Mouse (Mus musculus) embryonic facial prominence, embryonic 14.5 days (tissue): ENCODE measurements at regions not wholly inside any gene's neighbourhood (a gene's known extent, or its start where the extent isn't known, plus 50 kb on each side); places are given as distances from the start of the nearest gene placed in this dataset.

Source experiments
- ATAC-seq: fragments of 200-750 bp; cut with Nextera tagmentation; 2 replicates; pipeline ENCODE4 v1.8.0; 2017; ENCODE audit warnings: low read depth, moderate number of reproducible peaks, moderate TSS enrichment
- DNase-seq: peaks from one replicate; pipeline ENCODE4 v3.0.0-alpha.2; 2015; ENCODE audit warnings: low spot score
- H3K27ac ChIP-seq: fragments of 300-500 bp; sonication (generic); replicated peaks from 2 replicates; pipeline ENCODE4 v1.5.1; 2014; ENCODE audit warnings: low read depth, mild to moderate bottlenecking, low read length, moderate library complexity
- H3K27me3 ChIP-seq: fragments of 300-500 bp; sonication (generic); replicated peaks from 2 replicates; pipeline ENCODE4 v1.6.1; 2014; ENCODE audit warnings: low read length; ENCODE audit not compliant: control insufficient read depth, insufficient read depth
- H3K36me3 ChIP-seq: fragments of 300-500 bp; sonication (generic); 2 replicates; pipeline ENCODE4 v1.6.1; 2014; ENCODE audit warnings: low read length, mixed read lengths; ENCODE audit not compliant: control insufficient read depth, insufficient read depth
- H3K4me1 ChIP-seq: fragments of 300-500 bp; sonication (generic); 2 replicates; pipeline ENCODE4 v1.6.1; 2014; ENCODE audit warnings: antibody characterized with exemption, low read length; ENCODE audit not compliant: control insufficient read depth, insufficient read depth
- H3K4me2 ChIP-seq: fragments of 300-500 bp; sonication (generic); 2 replicates; pipeline ENCODE4 v1.6.1; 2014; ENCODE audit warnings: low read depth, mild to moderate bottlenecking, low read length, moderate library complexity, mixed read lengths
- H3K4me3 ChIP-seq: fragments of 300-500 bp; sonication (generic); 2 replicates; pipeline ENCODE4 v1.5.1; 2014; ENCODE audit warnings: low read depth, mild to moderate bottlenecking, low read length
- H3K9ac ChIP-seq: fragments of 300-500 bp; sonication (generic); 2 replicates; pipeline ENCODE4 v1.6.1; 2014; ENCODE audit warnings: low read depth, mild to moderate bottlenecking, low read length, moderate library complexity, mixed read lengths
- H3K9me3 ChIP-seq: fragments of 300-500 bp; sonication (generic); 2 replicates; pipeline ENCODE4 v1.6.1; 2016; ENCODE audit warnings: low read length; ENCODE audit not compliant: control insufficient read depth
- WGBS: fragments of 180-500 bp; shearing (Covaris S2); extraction: QIAGEN DNeasy Blood & Tissue Kit; methylation state at CpG from one replicate; pipeline ENCODE4 v1.1.7; 2014; 5-methylcytosine and 5-hydroxymethylcytosine counted together

GRCm38 (mm10) chr9:85596959-85597358 is 152.2 kb downstream of the Ibtk start:
- Histone ChIP-seq H3K4me1 (no peaks in the 10 kb centered on the region), H3K4me2 (no peak overlapping the region), H3K36me3 (no peaks in the 10 kb centered on the region), H3K27me3 (no peaks in the 10 kb centered on the region), H3K9me3 (no peaks in the 10 kb centered on the region), H3K9ac (no peak overlapping the region), H3K27ac (no peak overlapping the region), H3K4me3 (no peak overlapping the region)
- DNase-seq (no peak), ATAC-seq (no peak)
- 52% methylated on average over 2 of the region's 2 CpGs for WGBS

GRCm38 (mm10) chr9:85593867-85594266 is 155.3 kb downstream of the Ibtk start:
- no peak overlapping the region for H3K4me2 ChIP-seq
- ATAC-seq (no peak), DNase-seq (no peak)
- no peaks in the 10 kb centered on the region for H3K9me3 ChIP-seq
- no peak overlapping the region for H3K4me3 ChIP-seq
- H3K36me3 ChIP-seq = no peaks in the 10 kb centered on the region
- H3K27ac ChIP-seq = no peak overlapping the region
- no peaks in the 10 kb centered on the region for H3K27me3 ChIP-seq
- WGBS = 70% methylated on average over 4 of the region's 4 CpGs
- H3K9ac ChIP-seq = no peak overlapping the region
- H3K4me1 ChIP-seq = no peaks in the 10 kb centered on the region

GRCm38 (mm10) chr9:85592639-85593038 is 156.5 kb downstream of the Ibtk start:
- H3K4me3 ChIP-seq = no peak overlapping the region
- no peak overlapping the region for H3K27ac ChIP-seq
- no peaks in the 10 kb centered on the region for H3K36me3 ChIP-seq
- no peak overlapping the region for H3K9ac ChIP-seq
- 85% methylated on average over 4 of the region's 4 CpGs for WGBS
- no peak for ATAC-seq
- H3K4me2 ChIP-seq = no peak overlapping the region
- no peaks in the 10 kb centered on the region for H3K4me1 ChIP-seq
- no peak for DNase-seq
- H3K27me3 ChIP-seq = no peaks in the 10 kb centered on the region
- no peaks in the 10 kb centered on the region for H3K9me3 ChIP-seq

- 73% methylated on average over 3 of the region's 3 CpGs for WGBS
- H3K4me1 ChIP-seq = no peaks in the 10 kb centered on the region
- DNase-seq = no peak
- no peaks in the 10 kb centered on the region for H3K27me3 ChIP-seq
- no peaks in the 10 kb centered on the region for H3K36me3 ChIP-seq
- no peak overlapping the region for H3K4me2 ChIP-seq
- 0 out of 2 replicates have a peak, but pooled peaks cover under 1% of the 10 kb centered on the region for H3K9me3 ChIP-seq
- H3K9ac ChIP-seq = no peak overlapping the region
- no peak overlapping the region for H3K4me3 ChIP-seq
- no peak overlapping the region for H3K27ac ChIP-seq
- ATAC-seq = no peak
Observed at GRCm38 (mm10) chr9:85589210-85589609, 159.9 kb downstream of the Ibtk start.

GRCm38 (mm10) chr9:85588077-85588476 is 161.1 kb downstream of the Ibtk start:
- H3K4me3 ChIP-seq = no peak overlapping the region
- H3K4me2 ChIP-seq = no peak overlapping the region
- no peak overlapping the region for H3K27ac ChIP-seq
- DNase-seq = peak; percentile 29
- no peak overlapping the region for H3K9ac ChIP-seq
- no peaks in the 10 kb centered on the region for H3K4me1 ChIP-seq
- ATAC-seq = no peak
- H3K36me3 ChIP-seq = no peaks in the 10 kb centered on the region
- 31% methylated on average over 2 of the region's 2 CpGs for WGBS
- no peaks in the 10 kb centered on the region for H3K27me3 ChIP-seq
- H3K9me3 ChIP-seq = peaks cover 9% of the 10 kb centered on the region; the same call in 1 of the 2 replicates

GRCm38 (mm10) chr9:85581028-85581595 is 168.0 kb downstream of the Ibtk start:
- DNase-seq (no peak), ATAC-seq (no peak)
- Histone ChIP-seq H3K9ac (no peak overlapping the region), H3K4me3 (no peak overlapping the region), H3K9me3 (peaks cover 9% of the 10 kb centered on the region; the same call in 1 of the 2 replicates), H3K27me3 (no peaks in the 10 kb centered on the region), H3K36me3 (no peaks in the 10 kb centered on the region), H3K4me2 (no peak overlapping the region), H3K27ac (no peak overlapping the region), H3K4me1 (no peaks in the 10 kb centered on the region)
- WGBS = 78% methylated on average over 1 of the region's 1 CpGs

GRCm38 (mm10) chr9:85577812-85578211 is 171.3 kb downstream of the Ibtk start:
- DNase-seq (no peak), ATAC-seq (no peak)
- Histone ChIP-seq H3K9me3 (no peaks in the 10 kb centered on the region), H3K27me3 (no peaks in the 10 kb centered on the region), H3K36me3 (no peaks in the 10 kb centered on the region), H3K4me2 (no peak overlapping the region), H3K4me1 (no peaks in the 10 kb centered on the region), H3K9ac (no peak overlapping the region), H3K4me3 (no peak overlapping the region), H3K27ac (no peak overlapping the region)
- WGBS = 73% methylated on average over 7 of the region's 7 CpGs

GRCm38 (mm10) chr9:85577338-85577737 is 171.8 kb downstream of the Ibtk start:
- DNase-seq = no peak
- 94% methylated on average over 1 of the region's 1 CpGs for WGBS

GRCm38 (mm10) chr9:85568877-85569276 is 180.3 kb downstream of the Ibtk start:
- no peaks in the 10 kb centered on the region for H3K9me3 ChIP-seq
- no peak overlapping the region for H3K9ac ChIP-seq
- DNase-seq (no peak), ATAC-seq (no peak)
- 84% methylated on average over 8 of the region's 8 CpGs for WGBS
- H3K36me3 ChIP-seq = no peaks in the 10 kb centered on the region
- no peak overlapping the region for H3K4me3 ChIP-seq
- H3K27ac ChIP-seq = no peak overlapping the region
- H3K4me1 ChIP-seq = no peaks in the 10 kb centered on the region
- H3K4me2 ChIP-seq = no peak overlapping the region
- no peaks in the 10 kb centered on the region for H3K27me3 ChIP-seq

More at GRCm38 (mm10) chr9:85577338-85577737, 171.8 kb downstream of the Ibtk start:
- Histone ChIP-seq H3K36me3 (no peaks in the 10 kb centered on the region), H3K27me3 (no peaks in the 10 kb centered on the region), H3K9me3 (no peaks in the 10 kb centered on the region), H3K27ac (no peak overlapping the region), H3K4me2 (no peak overlapping the region), H3K4me3 (no peak overlapping the region), H3K9ac (no peak overlapping the region), H3K4me1 (no peaks in the 10 kb centered on the region)
- no peak for ATAC-seq
